Mouse (Mus musculus) liver, embryonic 14 days (tissue): ENCODE results near the gene Mrpl43. TPM values are rescaled to one million over a fixed set of nuclear protein-coding genes. Genes with fewer than 3 reads are reported as not detected.

ENCODE experiments used
- polyA plus RNA-seq: library from polyadenylated mRNA; depleted of rRNA; stranded (reverse); fragments of >200 nt; gene quantifications from 2 replicates; pipeline ENCODE4 v1.2.3, GENCODE M21; 2012; rRNA removed

Gene Mrpl43
- polyA plus RNA-seq = 25.5 and 27.2 TPM in 2 replicates

GRCm38 (mm10) chr19:45005957-45006712 is at the start of gene Mrpl43:
TSS of gene Mrpl43 (minus strand) at chr19:45006442.

GRCm38 (mm10) chr19:45047417-45047934 is 41.2 kb upstream of the Mrpl43 start, which contains the start of gene Sfxn3:
TSS of gene Sfxn3 (plus strand) at chr19:45047503.

GRCm38 (mm10) chr19:45045651-45046050 is 39.4 kb upstream of the Mrpl43 start, which contains the start of gene Pdzd7:
TSS of gene Pdzd7 (minus strand) at chr19:45045717.

GRCm38 (mm10) chr19:45014335-45014971 is 8.2 kb upstream of the Mrpl43 start, which contains the start of gene Lzts2:
TSS of gene Lzts2 (plus strand) at chr19:45014414.

GRCm38 (mm10) chr19:45005444-45005843 is 798 bp downstream of the Mrpl43 start, which contains the start of gene Twnk:
TSS of gene Twnk (plus strand) at chr19:45005663.

GRCm38 (mm10) chr19:44988831-44989566 is 17.2 kb downstream of the Mrpl43 start, which contains the start of gene Sema4g:
TSS of gene Sema4g (plus strand) at chr19:44989101.

Other genes with a start within 250 kb of the Mrpl43 start
- 9.6 and 10.8 TPM in 2 replicates for gene Slf2, start 75.3 kb downstream of the Mrpl43 start, polyA plus RNA-seq
- gene Sema4g, start 17.3 kb downstream of the Mrpl43 start, polyA plus RNA-seq = 20.1 and 24.8 TPM in 2 replicates
- 7.4 and 7.7 TPM in 2 replicates for gene Twnk, start 779 bp downstream of the Mrpl43 start, polyA plus RNA-seq
- 4.5 and 4.6 TPM in 2 replicates for gene Lzts2, start 8.0 kb upstream of the Mrpl43 start, polyA plus RNA-seq
- 0.02 and 0.03 TPM in 2 replicates for gene Pdzd7, start 39.3 kb upstream of the Mrpl43 start, polyA plus RNA-seq
- gene Sfxn3, start 41.1 kb upstream of the Mrpl43 start, polyA plus RNA-seq = 2.1 TPM in 2 replicates
- 0.14 and 0.20 TPM in 2 replicates for gene Kazald1, start 68.8 kb upstream of the Mrpl43 start, polyA plus RNA-seq
- gene Tlx1, start 144.2 kb upstream of the Mrpl43 start, polyA plus RNA-seq = 0.05 TPM in 1 of 2 replicates, not detected in the other
- 0.03 TPM in 1 of 2 replicates, not detected in the other for gene Lbx1, start 229.4 kb upstream of the Mrpl43 start, polyA plus RNA-seq